Mouse (Mus musculus) adrenal gland, postnatal 36 days (tissue): ENCODE results near the gene Epb41l4b. TPM values are rescaled to one million over a fixed set of nuclear protein-coding genes. Genes with fewer than 3 reads are reported as not detected.

Source experiments
- DNase-seq, 2 experiments: peaks; one replicate each; pipeline ENCODE4 v3.0.0; 2021; ENCODE audit warnings: mixed read lengths in 1 of 2
- total RNA-seq, 2 experiments: library from RNA; stranded (reverse); gene quantifications; 2 replicates each; pipeline ENCODE4 v1.2.3; 2021

The Epb41l4b gene
- total RNA-seq, 2 experiments from 2014 or later: 1.7 to 2.1 TPM

GRCm38 (mm10) chr4:57153838-57154237 is 10.6 kb upstream of the Epb41l4b start:
- DNase-seq: peak; percentile 18 to 35

GRCm38 (mm10) chr4:57153068-57153835 is 10.0 kb upstream of the Epb41l4b start:
- peak; percentile 31 to 47 for DNase-seq

GRCm38 (mm10) chr4:57148182-57148581 is 4.9 kb upstream of the Epb41l4b start:
- no peak for DNase-seq

GRCm38 (mm10) chr4:57142374-57143025 is 737 bp downstream of the Epb41l4b start:
- DNase-seq: peak; percentile 32 to 40

- DNase-seq: peak; percentile 5 to 21
These were observed 1.3 kb downstream of the Epb41l4b start for GRCm38 (mm10) chr4:57141908-57142361.

GRCm38 (mm10) chr4:57140992-57141717 is 2.1 kb downstream of the Epb41l4b start:
- DNase-seq: no peak

GRCm38 (mm10) chr4:57140200-57140799 is 2.9 kb downstream of the Epb41l4b start:
- peak in 1 of 2 experiments; percentile 17 for DNase-seq

GRCm38 (mm10) chr4:57139433-57139832 is 3.8 kb downstream of the Epb41l4b start:
- DNase-seq: peak; percentile 67 to 73

- DNase-seq: no peak
These were observed 5.2 kb downstream of the Epb41l4b start for GRCm38 (mm10) chr4:57138093-57138440.

GRCm38 (mm10) chr4:57137371-57138092 is 5.7 kb downstream of the Epb41l4b start:
- DNase-seq: peak in 1 of 2 experiments; percentile 29

- no peak for DNase-seq
These were observed 7.8 kb downstream of the Epb41l4b start for GRCm38 (mm10) chr4:57135431-57135830.

GRCm38 (mm10) chr4:57134554-57134953 is 8.7 kb downstream of the Epb41l4b start:
- DNase-seq: no peak

GRCm38 (mm10) chr4:57131839-57132238 is 11.4 kb downstream of the Epb41l4b start:
- DNase-seq: no peak

GRCm38 (mm10) chr4:57129718-57130515 is 13.3 kb downstream of the Epb41l4b start:
- DNase-seq: no peak

- DNase-seq: peak in 1 of 2 experiments; percentile 5
These were observed 20.2 kb downstream of the Epb41l4b start for GRCm38 (mm10) chr4:57123003-57123402.

- no peak for DNase-seq
These were observed 21.1 kb downstream of the Epb41l4b start for GRCm38 (mm10) chr4:57122166-57122565.

GRCm38 (mm10) chr4:57120563-57120962 is 22.7 kb downstream of the Epb41l4b start:
- peak; percentile 10 to 41 for DNase-seq

GRCm38 (mm10) chr4:57119976-57120375 is 23.3 kb downstream of the Epb41l4b start:
- DNase-seq: no peak

GRCm38 (mm10) chr4:57118883-57119282 is 24.4 kb downstream of the Epb41l4b start:
- no peak for DNase-seq

- DNase-seq: no peak
These were observed 27.0 kb downstream of the Epb41l4b start for GRCm38 (mm10) chr4:57116278-57116677.
